Mouse (Mus musculus) frontal cortex, postnatal 36 days (tissue): ENCODE results near the gene 1700057G04Rik.

ENCODE experiments used
- DNase-seq, 2 experiments: peaks; one replicate each; pipeline ENCODE4 v3.0.0; 2022; ENCODE audit warnings: low spot score in 2 of 2

Gene 1700057G04Rik

GRCm38 (mm10) chr9:92309077-92309476 is at the start of gene 1700057G04Rik:
Gene 1700057G04Rik (plus strand): TSS chr9:92309377.
- DNase-seq, result no peak

- DNase-seq, result no peak
Measured at GRCm38 (mm10) chr9:92260481-92261159, 48.6 kb upstream of the 1700057G04Rik start.

DNA sequence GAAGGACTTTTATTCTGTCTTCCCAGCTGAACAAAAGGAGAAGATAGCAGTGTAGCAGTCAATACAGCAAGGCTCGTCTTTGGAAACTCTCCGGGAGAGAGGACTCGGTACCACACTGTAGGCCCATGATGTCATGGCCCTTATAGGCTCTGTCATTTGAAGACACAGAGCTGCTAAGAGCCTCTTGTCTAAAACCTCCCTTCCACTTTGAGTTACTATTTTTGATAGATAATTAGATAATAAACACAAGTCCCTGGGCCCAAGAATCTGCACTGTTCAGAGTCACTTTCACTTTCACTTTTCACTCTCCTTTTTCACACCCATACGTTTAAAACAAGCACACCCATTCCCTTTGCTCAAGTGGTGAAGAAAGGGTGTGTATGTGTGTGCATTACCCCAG is 43.5 kb upstream of the 1700057G04Rik start:
- no peak for DNase-seq

- no peak for DNase-seq
Measured at GRCm38 (mm10) chr9:92266558-92267171, 42.5 kb upstream of the 1700057G04Rik start.

DNA sequence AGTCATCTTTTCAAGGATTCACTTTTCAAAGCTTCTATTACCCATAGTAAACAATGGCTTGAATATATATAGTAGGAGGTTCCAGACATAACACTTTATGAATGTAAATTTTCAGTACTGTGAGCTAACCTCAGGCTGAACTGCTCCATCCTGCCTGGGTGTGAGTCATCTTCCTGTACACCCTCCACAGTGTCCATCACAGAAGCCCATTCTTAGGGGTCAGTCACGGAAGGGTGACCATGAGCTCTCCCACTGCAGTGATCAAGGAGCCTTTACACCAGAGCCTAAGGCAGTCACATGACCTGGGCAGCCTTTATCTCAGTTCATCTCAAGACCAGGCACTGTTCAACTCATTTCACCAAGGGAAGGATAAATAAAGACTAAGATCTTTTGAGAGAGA is 41.4 kb upstream of the 1700057G04Rik start:
- DNase-seq, result no peak

DNA sequence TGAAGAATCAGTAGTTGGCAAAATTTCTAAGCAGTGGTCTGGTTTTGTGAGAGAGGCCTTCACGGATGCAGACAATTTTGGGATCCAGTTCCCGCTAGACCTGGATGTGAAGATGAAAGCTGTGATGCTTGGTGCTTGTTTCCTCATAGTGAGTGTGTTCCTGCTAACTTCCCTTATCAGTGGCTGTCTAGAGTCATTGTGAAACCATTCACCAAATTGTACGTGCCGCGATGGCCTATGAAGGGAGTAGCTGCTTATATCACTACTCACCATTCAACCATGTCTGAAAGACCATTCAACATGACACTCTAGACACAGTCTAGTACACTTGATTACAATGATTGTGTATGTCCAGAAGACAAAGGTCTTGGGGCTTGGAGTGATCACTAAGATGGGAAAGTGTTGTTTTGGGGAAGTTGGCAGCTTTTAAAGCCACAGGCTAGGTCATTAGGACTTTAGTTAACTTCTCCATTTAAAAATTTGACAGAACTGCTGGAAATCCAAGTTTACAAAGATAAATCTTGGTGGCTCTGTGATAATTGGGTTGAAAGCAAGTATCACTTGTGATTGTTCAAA is 39.3 kb upstream of the 1700057G04Rik start:
- DNase-seq, result no peak

- DNase-seq, result no peak
Measured at GRCm38 (mm10) chr9:92270927-92271326, 38.2 kb upstream of the 1700057G04Rik start.

DNA sequence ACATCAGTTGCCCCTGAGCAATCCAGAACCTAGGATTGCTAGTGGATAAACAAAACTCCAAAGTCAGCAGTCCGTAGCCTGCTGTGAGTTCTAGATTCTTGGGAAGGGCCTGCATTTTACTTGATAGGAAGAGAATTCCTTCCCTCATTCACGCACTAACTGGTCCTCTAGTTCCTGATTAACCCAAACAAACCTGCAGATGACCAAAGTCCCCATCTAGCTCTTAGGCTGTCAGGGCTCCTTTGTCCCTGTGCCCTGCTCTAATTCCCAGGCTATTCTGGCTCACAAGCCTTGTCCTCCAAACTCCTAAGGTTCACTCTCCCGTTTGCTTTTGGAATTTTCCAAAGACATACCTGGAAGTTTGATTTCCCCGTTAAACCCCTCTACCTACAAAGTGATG is 36.5 kb upstream of the 1700057G04Rik start:
- no peak for DNase-seq

DNA sequence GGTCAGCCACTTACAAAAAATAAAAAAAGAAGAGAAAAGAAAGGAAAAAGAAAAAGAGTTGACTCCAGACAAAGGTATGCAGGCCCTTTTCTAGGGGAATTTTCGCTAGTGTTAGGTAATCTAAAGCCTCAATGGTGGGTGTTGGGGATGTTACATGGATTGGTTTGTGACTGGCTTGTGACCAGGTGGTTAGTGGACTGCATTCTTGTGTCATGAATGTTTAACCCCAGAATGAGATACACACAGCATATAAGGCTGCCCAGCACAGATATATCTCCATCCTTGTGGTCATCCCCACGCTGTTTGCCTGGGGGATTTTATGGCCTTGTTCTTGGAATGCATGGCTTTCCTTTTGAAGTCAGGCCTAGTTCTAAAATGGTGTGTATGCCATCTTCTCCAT is 35.9 kb upstream of the 1700057G04Rik start:
- no peak for DNase-seq

- DNase-seq, result no peak
Measured at GRCm38 (mm10) chr9:92273956-92274762, 35.0 kb upstream of the 1700057G04Rik start.

DNA sequence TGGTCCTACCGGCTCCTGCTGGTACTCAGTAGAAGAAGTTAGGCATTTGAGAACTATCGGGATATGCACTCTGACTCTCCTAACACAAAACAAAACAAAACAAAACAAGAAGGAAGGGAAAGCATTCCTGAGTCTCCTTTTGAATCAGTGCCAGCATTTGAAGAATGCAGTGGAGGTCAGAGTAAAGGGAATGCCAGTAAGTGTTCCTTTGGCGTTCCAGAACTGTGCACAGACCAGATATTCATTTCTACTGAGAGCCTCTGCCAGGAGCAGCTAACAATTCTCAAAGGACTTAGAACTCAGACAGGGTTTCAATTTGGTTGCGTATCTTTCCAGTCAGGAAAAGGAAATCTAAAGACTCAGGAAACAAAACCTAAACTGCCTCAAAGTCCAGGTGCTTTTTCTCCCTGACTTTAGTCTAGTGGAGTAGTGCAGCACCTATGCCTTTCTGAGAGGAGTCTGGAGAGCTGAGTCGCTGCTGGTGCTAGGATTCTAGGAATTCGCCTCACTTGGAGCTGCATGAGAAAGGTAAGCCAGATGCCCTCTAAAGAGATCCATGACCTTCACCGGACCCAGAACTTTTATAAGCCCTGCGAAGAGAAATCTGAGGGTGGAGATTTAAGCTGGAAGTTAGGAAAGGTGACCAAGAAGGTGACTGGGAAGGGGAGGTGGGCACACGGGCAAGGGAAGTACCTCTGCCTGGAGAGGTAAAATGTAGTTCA is 33.5 kb upstream of the 1700057G04Rik start, which contains the start of gene Plscr2:
Gene Plscr2 (plus strand): TSS at position 117 of the 722 bp plus-strand sequence.
- no peak for DNase-seq

GRCm38 (mm10) chr9:92276360-92276759 is 32.8 kb upstream of the 1700057G04Rik start:
- no peak for DNase-seq

DNA sequence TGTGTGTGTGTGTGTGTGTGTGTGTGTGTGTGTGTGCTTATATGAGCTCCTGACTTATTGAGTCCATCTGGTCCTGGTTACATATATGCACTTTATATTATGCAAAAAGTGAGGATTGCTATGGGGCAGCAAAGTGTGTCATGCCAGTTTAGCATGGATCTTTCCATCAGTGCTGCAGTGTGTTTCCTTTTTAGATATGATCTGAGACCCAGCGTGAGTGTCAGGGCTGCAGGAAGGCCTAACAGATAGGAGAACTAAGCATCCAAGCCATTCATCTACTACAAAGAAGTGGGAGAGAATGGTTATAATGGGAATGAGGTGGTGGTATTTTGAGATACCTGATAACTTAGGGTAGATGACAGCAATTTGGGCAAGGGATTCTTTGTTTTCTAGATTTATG is 29.1 kb upstream of the 1700057G04Rik start:
- DNase-seq, result no peak

DNA sequence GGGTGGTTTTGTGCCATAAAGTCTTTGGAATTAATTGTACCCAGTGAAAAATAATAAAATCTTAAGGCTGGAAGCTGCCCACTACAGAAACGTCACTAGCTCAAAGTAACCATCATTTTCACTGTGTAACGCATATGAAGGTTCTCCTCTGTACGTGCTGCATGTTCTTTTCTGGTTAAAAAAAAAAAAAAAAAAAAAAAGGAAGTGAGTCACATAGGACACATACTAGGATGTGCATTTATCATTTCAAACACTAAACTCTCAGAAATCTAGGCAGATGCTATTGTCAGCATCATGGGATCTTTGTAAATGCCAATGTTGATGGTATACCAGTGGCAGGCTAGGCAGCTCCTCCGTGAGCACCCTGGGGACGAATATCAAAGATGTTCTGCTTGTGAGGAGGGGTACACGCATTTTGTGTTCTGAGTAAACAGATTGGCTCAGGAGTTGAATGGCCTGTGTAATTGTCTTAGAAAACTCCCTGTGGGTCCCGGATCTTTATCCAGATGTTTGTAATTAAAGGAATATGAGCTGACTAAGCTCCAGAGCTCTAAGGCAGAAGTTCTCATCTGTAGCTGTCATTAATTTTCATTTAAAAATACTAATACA is 26.5 kb upstream of the 1700057G04Rik start:
- no peak for DNase-seq

DNA sequence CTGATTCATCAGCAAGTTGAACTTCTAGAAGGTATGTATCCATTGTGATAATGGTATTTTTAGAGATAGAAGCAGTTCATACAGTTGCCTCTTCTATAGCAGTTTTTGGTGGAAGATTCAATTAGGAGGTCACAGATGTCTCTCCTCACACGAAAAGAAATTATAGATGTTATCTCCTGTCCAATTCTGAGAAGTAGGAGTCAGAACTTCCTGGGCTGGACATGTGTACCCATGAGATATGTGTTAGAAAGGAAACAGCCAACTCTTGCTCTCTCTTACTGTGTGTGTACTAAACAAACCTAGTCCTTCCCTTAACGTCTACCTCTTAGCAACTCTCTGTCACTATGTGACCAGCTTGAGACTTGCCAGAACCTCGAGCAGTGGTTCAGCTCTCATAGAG is 19.5 kb upstream of the 1700057G04Rik start:
- DNase-seq, result no peak

GRCm38 (mm10) chr9:92292169-92292568 is 17.0 kb upstream of the 1700057G04Rik start:
- DNase-seq, result no peak

- peak in 1 of 2 experiments; percentile 2 for DNase-seq
Measured at GRCm38 (mm10) chr9:92292922-92293321, 16.3 kb upstream of the 1700057G04Rik start.

- no peak for DNase-seq
Measured at GRCm38 (mm10) chr9:92293560-92294548, 15.3 kb upstream of the 1700057G04Rik start.

DNA sequence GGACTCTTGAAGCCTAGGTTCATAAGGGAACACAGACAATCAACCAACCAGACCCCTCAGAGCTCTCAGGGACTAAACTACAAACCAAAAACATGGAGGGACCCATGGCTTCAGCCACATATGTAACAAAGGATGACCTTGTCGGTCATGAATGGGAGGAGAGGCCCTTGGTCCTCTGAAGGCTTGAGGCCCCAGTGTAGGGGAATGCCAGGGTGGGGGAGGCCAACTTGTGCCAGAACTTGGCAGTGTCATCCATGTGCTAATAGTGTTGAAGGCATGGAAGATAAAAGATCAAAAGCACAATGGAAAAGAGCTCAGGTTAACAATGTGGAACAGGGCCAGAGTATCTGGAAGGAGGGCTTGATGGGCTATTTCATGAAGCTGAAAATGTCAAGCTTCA is 10.9 kb upstream of the 1700057G04Rik start:
- no peak for DNase-seq

- DNase-seq, result no peak
Measured at GRCm38 (mm10) chr9:92301213-92301612, 8.0 kb upstream of the 1700057G04Rik start.
